Mouse (Mus musculus) kidney, postnatal 4 days (tissue): ENCODE results near the gene Hpn.

Experiments used
- DNase-seq, 2 experiments: peaks; one replicate each; pipeline ENCODE4 v3.0.0; 2021; ENCODE audit warnings: mixed read lengths in 2 of 2

The Hpn gene

DNA sequence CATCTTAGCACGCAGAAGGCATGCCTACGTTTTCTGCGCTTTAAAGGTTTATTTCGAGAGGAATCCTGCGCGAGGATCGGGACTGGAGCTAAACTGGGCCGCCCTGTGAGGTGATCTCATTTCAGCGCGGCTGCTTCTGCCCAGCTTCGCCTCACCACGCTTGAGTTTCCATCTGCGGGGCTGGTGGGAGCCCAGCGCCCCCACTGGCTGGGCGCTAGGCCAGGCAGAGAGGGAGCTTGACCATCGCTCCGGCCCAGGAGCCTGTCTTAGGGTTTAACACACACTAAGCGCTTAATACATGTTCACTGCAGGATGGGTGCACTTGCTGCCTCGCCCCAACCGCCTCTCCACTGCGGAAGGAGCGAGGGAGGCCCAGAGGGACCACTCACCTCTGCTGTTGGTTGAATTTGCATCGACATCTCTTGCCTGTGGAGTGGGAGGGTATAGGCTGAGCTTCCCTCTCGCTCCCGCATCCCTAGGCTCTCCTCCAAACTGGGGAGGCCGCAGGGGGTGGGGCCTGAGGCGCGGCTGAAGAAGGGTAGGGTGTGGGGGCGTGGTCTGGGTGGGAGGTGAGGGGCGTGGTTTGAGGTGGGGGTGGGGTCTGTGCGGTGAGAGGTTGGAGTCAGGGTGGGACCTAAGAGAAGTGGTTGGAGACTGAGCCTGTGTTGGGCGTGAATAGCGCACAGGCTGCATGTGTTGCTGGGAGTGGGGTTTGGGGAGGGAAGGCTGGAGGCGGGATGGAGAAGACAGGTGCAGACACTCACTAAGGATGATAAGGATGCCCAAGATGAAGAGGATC is 62.3 kb downstream of the Hpn start:
- DNase-seq, result peak; percentile 67 to 70

DNA sequence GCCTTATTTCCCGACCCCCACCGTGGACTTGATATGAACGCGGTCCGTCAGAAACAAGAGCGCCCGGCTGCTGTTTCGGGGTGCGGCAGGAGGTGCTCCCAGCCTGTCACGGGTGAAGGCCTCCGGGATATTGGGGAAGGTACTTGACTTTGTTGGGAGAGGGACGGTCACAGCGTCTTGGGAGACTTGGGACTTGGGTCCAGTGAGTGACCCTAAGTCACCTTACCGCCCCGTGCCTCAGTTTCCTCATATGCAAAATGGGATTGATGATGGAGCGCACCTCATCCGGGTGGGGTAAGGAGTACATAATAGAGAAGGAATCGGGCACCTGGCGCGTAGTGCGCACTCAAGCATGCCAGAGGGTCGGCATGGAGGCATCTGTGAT is 62.8 kb downstream of the Hpn start:
- peak in 1 of 2 experiments; percentile 4 for DNase-seq

DNA sequence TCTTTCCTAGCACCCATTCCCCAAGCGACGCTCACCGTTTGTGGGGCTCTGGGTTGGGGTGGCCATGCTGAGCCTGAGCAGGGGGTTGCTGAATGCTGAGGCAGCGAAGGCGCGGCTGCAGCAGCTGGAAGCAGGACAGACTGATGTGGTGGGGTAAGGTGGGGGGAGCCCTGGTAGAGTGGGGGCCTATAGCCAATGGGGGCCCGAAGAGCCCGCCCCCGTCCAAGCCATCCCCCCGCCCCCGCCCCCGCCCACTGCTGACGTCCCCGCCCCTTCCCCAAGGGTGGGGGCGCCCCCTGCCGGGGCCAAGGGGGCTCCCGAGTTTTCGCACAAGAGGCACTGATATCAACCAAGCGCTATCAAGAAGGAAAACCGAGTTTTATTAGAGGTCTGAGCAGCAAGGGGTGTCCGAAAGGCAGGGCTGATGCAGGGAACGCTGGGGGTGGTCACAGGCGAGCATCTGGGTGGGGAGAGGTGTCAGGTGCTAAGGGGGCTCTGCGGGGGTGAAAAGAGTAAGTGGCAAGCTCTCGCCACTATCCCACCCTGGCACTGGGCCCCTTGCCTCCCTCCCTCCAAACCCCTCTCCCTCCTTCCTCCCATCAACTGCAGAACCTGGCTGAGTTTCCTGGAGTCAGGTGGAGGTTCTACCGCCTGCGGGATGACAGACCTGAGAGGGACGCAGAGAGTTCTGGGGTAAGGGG is 63.6 kb downstream of the Hpn start, which contains the start of gene Fxyd7:
Gene Fxyd7 (minus strand): TSS at position 147 of the 701 bp plus-strand sequence.
- peak; percentile 25 to 44 for DNase-seq

DNA sequence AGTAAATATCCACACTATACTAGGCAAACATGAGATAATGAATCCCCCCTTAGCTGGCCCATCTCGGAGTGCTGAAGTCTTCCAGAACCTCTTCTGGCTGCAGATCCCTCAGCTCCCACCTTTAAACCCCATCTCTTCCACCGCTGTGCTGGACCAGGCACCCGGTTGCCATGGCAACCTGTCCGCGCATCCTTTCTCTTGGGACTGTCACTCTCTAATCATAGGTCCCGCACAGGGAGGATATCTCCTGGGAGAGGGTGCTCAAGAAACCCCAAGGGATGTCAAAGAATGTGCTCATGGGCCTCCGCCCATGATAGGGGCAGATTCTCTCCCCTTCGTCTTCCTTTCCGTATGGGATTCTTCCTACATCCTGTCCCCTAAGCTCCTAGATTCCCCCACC is 64.2 kb downstream of the Hpn start:
- peak; percentile 15 to 18 for DNase-seq

DNA sequence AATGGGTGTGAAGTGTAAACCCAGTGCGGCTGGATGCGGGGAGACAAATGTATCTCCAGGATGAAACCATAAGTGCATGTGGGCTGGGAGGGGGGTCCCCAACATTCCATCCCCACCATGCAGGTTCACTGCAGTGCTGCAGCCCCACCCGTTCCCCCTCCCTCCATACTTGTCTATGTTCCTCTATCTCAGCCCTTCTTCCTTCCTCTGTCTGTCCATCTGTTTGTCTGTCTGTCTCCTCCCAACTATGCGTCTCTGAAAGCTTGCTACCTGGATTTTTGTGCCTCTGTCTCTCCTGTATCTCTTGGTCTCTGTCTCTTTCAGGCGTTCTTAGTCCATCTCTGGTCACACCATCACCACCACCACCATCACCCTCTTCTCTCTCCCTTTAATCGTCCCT is 64.6 kb downstream of the Hpn start:
- no peak for DNase-seq

DNA sequence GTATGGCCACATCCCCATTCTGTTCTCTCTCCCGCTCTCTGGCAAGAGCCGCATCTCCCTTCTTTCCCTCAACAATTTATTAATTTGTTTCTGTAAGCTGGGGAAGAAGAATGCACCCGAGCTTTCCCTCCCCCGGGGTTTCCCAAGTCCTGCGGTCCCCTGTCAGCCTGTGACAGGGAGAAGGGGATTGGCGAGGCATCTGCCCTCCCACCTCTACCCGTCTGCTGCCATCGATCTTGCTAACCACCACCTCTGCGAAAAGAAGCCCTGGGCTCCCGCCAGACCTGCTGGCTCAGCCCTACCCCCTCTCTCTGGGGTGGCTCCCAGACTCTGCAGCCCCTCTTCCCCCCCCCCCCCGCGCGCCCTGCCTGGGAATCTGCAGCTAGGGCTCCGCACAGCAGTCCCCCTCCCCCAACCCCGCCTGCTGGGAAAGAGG is 65.2 kb downstream of the Hpn start:
- peak; percentile 16 to 21 for DNase-seq

DNA sequence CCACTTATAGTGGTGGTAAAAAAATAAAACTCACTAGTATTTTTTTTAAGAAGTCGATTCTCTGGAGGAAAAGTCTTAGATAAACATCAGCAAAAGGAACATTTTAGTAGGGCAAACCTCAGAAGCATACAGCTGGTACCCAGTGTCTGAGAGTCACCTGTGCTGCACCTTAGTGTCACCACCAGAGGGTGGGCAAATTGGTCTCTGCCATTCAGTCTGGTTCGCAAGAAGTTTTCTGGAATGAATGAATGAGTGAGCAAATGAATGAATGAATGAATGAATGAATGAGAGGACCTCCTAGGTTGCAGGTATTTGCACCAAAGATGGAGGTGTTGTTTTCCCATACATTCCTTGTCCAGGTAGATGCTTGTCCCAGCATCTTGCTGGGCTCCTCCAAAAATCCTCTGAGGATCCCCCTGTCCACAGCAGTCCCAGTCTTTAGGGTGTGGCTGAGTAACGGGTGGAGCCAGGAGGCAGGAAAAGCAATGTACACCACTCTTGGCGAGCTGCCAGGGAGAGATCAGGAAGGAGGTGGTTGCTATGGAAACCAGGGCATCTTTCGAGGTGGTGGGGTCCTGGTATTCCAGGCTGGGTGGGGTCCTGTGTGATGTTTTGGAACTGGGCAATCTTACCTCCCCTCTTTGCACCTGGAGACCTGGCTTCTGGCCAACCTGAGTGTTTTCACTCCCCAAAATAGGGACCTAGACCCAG is 65.8 kb downstream of the Hpn start:
- peak; percentile 45 to 55 for DNase-seq
